Mouse (Mus musculus): ENCODE results near the gene Sh2d2a. TPM values are rescaled to one million over a fixed set of nuclear protein-coding genes. Genes with fewer than 3 reads are reported as not detected.
A peak's percentile ranks its signal among the peaks of the same experiment; 100 is the strongest.
"Not testable (repeated sequence)": the region's sequence is repeated elsewhere in the genome, so short reads cannot be mapped to it uniquely, and the experiment has no call there.

The Sh2d2a gene
- total RNA-seq, 2 experiments from 2014 or later, result 0.18 TPM; not detected in 1

- peak; percentile 37 for DNase-seq
Observed at GRCm38 (mm10) chr3:87855936-87856335, 9.4 kb downstream of the Sh2d2a start.

GRCm38 (mm10) chr3:87857666-87858065 is 11.1 kb downstream of the Sh2d2a start:
- no peak for DNase-seq

DNA sequence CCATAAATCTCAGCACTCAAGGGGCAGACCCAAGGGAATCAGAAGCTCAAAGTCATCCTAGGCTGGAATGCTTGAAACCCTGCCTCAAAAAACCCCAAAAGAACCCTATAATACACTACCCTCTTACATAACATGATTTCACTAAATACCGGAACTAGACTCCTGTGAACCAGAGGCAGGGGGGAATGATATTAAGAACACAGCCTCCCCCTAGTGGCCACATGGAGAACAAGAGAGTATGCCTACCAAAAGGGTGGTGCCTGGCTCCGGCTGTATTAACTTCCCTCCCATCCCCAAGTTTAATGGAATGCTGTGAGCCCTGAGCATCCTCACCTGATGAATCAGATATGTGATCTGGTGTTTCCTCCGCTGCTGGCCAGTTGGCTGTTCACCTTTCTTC is 13.3 kb downstream of the Sh2d2a start:
- DNase-seq, result peak; percentile 44

- DNase-seq, result not testable (repeated sequence)
Observed at GRCm38 (mm10) chr3:87864111-87864510, 17.6 kb downstream of the Sh2d2a start.

GRCm38 (mm10) chr3:87877730-87878129 is 31.2 kb downstream of the Sh2d2a start:
- no peak for DNase-seq

DNA sequence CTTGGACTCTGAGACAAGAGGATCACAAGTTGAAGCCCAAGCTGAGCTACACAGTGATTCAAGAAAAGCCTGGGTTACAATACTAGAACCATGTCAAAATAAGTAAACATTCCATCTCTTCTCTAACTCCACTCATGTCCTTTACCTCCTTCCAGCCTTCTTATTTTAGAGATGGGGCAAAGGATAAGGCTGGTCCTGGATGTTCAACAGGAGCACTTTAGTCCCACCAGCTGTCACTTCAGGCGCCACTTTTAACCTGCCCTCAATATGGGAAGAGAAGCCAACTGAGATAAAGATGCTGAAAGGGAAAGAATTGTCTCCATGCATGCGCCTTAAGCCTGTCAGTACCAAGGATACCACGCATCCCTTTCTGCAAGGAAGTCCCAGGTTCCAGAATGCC is 37.7 kb downstream of the Sh2d2a start:
- no peak for DNase-seq

DNA sequence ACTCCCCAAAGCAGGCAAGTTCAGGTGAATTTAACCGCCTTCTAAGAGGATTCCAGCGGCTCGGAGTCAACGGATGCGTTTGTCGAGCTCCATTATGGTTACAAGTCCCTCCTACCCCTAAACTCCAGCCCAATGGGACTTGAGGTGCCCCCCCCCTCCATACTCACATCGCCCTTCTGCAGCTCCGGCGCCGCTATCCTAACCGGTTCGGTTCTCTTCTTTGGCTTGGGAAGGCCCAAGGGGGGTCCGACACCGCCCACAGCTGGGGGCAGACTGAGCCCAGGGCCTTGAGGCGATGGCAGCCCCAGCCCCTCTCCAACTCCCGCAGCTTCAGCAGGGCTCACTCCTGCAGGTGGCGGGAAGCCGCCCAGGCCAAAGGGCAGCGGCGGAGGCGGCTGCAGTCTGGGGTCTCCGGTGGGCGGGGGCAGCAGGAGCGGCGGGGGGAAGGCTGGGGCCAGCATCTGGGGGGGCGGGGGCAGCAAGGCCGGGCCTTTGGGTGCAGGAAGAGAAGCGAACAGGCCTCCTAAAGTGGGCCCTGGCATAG is 38.2 kb downstream of the Sh2d2a start:
- DNase-seq, result peak; percentile 39

DNA sequence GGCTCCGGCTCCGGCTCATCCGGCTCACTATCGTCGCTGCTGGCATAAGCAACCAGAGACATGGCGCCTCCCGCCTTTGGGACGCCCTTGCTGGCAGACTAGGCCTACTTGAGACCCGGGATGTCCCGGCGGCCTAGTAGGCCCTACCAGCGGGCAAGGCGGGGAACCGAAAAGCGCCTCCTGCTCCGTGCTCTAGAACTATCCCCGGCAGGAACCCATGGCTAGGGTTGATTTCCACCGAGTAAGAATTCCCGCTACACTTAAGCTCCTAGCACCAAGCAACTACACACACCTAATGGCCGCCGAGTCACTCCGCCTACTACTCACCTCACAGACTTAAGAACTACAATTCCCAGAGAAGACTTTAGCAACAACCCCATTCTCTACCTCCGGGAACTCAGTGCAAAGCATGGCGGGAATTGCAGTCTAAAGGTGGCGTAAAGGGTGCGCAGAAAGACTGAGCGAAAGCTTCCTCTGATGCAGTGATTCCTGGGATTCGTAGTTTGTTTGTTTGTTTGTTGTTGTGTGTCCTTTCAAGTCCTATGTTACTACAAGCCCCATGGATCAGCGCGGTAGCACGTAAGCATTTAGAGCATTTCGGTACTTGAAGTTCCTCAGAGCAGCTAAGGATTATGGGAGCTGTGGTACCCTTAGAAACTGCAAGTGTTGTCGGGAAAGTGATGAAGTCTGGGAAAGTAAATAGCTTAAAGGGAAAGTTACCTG is 38.9 kb downstream of the Sh2d2a start, which contains the start of gene Prcc:
Prcc (minus strand) TSS at position 328 of the 723 bp plus-strand sequence.
- DNase-seq, result peak; percentile 64

DNA sequence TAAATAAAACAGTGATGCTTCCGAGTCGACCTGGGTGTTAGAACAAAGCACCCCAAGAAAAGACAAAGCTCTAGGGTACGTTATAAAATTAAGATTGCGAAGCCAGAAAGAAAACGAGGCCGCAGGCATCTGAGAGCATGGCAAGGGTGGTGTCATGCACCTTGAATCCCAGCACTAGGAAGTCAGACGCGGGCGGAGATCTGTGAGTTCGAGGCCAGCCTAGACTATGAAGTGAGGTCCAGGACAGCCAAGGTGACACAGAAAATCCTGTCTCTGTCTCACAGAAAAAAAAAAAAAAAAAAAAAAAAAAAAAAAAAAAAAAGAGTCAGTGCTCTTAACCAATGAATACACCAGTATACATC is 39.4 kb downstream of the Sh2d2a start:
- DNase-seq, result peak; percentile 29

GRCm38 (mm10) chr3:87886416-87886815 is 39.9 kb downstream of the Sh2d2a start:
- DNase-seq, result no peak

GRCm38 (mm10) chr3:87887400-87887799 is 40.8 kb downstream of the Sh2d2a start:
- not testable (repeated sequence) for DNase-seq

DNA sequence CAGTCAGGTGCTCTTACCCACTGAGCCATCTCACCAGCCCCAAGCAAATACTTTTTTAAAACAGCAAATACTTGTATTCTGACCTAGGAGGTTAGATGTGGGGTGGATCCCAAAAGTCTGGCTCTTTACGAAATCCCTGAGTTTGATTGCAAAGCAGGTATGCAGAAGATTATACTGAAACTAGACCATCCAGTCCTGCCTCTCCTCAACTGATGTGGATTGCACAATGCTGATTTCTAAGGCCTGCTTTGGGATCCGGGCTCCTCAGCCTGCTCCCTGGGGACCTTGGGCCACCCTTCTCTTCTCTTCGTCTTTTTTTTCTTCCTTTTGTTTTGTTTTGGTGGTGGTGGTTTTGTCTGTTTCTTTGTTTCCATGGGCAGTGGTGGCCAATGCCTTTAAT is 44.9 kb downstream of the Sh2d2a start:
- no peak for DNase-seq

DNA sequence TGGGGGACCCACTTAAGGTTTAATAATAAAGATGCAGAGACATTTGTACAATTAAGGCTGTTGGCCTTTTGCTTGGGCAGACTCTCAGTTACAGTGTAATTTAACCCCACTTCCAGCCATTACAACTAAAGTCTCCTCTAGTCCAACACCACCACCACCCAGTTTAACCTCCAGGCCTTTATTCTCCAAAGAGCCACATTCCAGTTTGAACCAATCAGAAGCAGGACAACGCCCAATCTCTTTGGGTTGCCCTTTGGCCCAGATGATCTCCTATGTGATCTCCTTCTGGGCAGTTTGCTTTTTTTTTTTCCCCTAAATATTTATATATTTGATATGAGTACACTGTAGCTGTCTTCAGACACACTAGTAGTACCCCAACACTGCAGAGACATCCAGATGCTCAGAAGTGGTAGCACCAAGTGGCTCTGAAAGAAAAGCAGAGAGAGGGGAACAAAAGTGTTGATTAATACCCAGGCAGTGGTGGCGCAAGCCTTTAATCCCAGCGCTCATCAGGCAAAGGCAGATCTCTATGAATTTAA is 46.9 kb downstream of the Sh2d2a start:
- DNase-seq, result no peak

DNA sequence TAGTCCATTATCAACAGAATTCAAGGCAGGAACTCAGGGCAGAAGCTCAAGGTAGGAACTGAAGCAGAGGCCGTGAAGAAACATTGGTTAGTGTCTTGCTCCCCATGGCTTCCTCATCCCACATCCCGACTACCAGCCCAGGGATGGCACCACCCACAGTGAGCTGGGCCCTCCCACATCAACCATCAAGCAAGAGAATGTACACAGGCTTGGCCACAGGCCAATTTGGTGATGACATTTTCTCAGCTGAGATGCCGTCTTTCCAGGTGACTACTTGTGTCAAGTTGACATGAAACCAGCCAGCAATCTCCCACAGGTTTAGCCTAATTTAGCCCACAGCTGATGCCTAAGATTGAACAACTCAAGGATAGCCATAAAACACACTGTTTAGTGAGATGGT is 52.7 kb downstream of the Sh2d2a start:
- DNase-seq, result no peak

DNA sequence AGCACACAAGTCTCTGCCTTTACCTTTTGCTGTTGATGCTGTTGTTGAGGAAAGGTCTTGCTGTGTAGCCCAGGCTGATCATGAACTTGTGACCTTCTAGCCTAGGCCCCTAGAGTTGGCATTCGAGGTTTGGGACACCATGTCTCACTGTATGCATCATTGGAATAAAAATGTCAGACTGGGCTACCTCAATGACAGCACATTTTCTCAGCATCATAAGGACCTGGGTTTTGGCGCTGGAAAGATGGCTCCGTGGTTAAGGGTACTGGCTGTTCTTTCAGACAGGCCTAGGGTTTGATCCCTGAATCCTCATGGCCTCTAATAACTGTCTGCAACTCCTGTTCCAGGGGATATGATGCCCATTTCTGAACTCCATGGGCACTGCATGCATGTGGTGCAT is 53.2 kb downstream of the Sh2d2a start:
- DNase-seq, result no peak

DNA sequence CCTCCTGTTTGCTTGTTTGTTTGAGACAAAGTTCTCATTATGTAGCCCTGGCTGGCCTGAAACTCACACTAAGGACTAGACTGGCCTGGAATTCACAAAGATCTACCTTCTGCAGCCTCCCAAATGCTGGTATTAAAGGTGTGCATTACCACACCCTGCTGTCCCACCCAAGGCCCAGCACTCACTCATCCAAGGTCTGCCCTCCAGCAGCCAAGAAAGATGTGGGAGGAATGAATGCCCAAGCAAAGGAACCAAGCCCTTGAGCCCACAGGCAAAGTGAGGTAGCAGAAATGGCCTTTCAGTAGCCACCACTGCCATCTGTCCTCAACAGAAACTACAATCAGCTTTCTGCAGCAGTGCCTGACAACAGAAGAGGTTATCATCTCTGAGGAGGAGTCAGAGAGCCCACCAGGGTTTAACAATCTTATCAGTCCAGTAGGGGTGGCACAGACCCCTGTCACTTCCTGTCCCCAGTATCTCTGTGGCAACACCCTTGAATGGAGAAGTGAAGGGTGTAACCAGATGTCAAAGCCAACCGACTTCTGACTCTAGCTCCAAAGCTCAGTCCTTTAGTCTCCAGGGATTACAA is 54.6 kb downstream of the Sh2d2a start:
- no peak for DNase-seq

GRCm38 (mm10) chr3:87901959-87902358 is 55.4 kb downstream of the Sh2d2a start:
- not testable (repeated sequence) for DNase-seq

- DNase-seq, result no peak
Observed at GRCm38 (mm10) chr3:87903821-87904220, 57.3 kb downstream of the Sh2d2a start.

Other genes starting within 250 kb of the Sh2d2a start
- gene Arhgef11, start 229.2 kb upstream of the Sh2d2a start, total RNA-seq (2021), result 10 to 100 TPM; 19.0 to 20.3 TPM
- gene Lrrc71, start 98.1 kb upstream of the Sh2d2a start, total RNA-seq (2021), result under 1 TPM in 1 of 2 experiments, not detected in 1; 0.11 TPM
- under 1 TPM; 0.09 TPM for gene Ntrk1, start 51.6 kb upstream of the Sh2d2a start, total RNA-seq (2021)
- under 1 TPM; 0.19 to 0.56 TPM for gene Insrr, start 49.8 kb upstream of the Sh2d2a start, total RNA-seq (2021)
- gene Pear1, start 22.4 kb upstream of the Sh2d2a start, total RNA-seq (2021), result 10 to 100 TPM; 19.6 to 19.7 TPM
- gene Prcc, start 38.9 kb downstream of the Sh2d2a start, total RNA-seq (2021), result 10 to 100 TPM; 44.2 to 47.7 TPM
- 100 to 1,000 TPM; 192 to 197 TPM for gene Hdgf, start 59.6 kb downstream of the Sh2d2a start, total RNA-seq (2021)
- 10 to 100 TPM; 47.3 to 55.6 TPM for gene Mrpl24, start 72.8 kb downstream of the Sh2d2a start, total RNA-seq (2021)
- gene Isg20l2, start 83.6 kb downstream of the Sh2d2a start, total RNA-seq (2021), result 10 to 100 TPM; 10.7 to 15.0 TPM
- gene Rrnad1, start 84.0 kb downstream of the Sh2d2a start, total RNA-seq (2021), result 1 to 10 TPM; 4.8 to 7.0 TPM
- gene Crabp2, start 101.9 kb downstream of the Sh2d2a start, total RNA-seq (2021), result 1 to 10 TPM in 1 of 2 experiments, under 1 TPM in 1; 0.96 to 1.1 TPM
- 10 to 100 TPM; 72.4 to 87.7 TPM for gene Nes, start 124.3 kb downstream of the Sh2d2a start, total RNA-seq (2021)
- 1 to 10 TPM in 1 of 2 experiments, under 1 TPM in 1; 0.61 to 1.9 TPM for gene Bcan, start 153.5 kb downstream of the Sh2d2a start, total RNA-seq (2021)
- not detected for gene Hapln2, start 180.8 kb downstream of the Sh2d2a start, total RNA-seq (2021)
- gene Gpatch4, start 196.4 kb downstream of the Sh2d2a start, total RNA-seq (2021), result 10 to 100 TPM; 12.5 to 14.7 TPM
- 10 to 100 TPM; 52.5 to 57.1 TPM for gene Naxe, start 211.7 kb downstream of the Sh2d2a start, total RNA-seq (2021)
- gene Ttc24, start 231.5 kb downstream of the Sh2d2a start, total RNA-seq (2021), result not detected
- gene Iqgap3, start 235.2 kb downstream of the Sh2d2a start, total RNA-seq (2021), result 1 to 10 TPM; 5.6 to 8.3 TPM

Measured in gastrocnemius, postnatal 10 days (tissue).